Mouse (Mus musculus) G1E (cell line): ENCODE results near the gene Cemip.

Experiments
- CTCF ChIP-seq: IDR thresholded peaks from 2 replicates; pipeline ENCODE4 v1.5.1; 2012; ENCODE audit warnings: low read depth, low read length, inconsistent platforms, mixed read lengths
- GATA1 ChIP-seq: IDR thresholded peaks from 2 replicates; pipeline ENCODE4 v1.6.1; 2012; ENCODE audit warnings: borderline replicate concordance, low read length, inconsistent platforms, mixed read lengths
- GATA2 ChIP-seq: IDR thresholded peaks from 2 replicates; pipeline ENCODE4 v1.6.1; 2012; ENCODE audit warnings: low read depth, low read length, inconsistent platforms, borderline replicate concordance
- POLR2AphosphoS5 ChIP-seq: IDR thresholded peaks from 2 replicates; pipeline ENCODE4 v1.6.1; 2012; ENCODE audit warnings: low read depth, low read length, inconsistent platforms; ENCODE audit not compliant: insufficient replicate concordance
- TAL1 ChIP-seq: conservative IDR thresholded peaks from 2 replicates; pipeline ENCODE4 v1.6.1; 2012; ENCODE audit warnings: low read depth, low read length, inconsistent platforms, mixed read lengths

DNA sequence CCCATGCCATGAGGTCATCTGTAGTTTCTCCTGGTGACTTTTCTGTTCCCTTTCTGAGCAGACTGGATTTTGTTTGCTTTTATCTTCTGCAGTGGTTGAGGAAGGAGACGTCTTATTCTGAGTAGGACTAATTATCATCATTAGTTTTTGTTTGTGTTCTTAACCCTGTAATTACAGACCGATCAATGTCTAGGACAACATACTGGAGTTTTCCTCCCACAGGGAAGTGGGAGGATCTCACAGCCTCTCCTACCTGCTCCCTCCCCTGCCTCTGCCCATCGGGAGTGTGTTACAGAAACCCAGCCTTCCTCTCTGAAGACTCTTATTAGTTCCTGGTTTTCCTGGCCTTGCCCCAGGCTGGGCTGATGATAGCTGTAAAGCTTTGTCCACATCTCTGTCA, 164.7 kb downstream of the Cemip start:
- TF ChIP-seq TAL1 (no peak), POLR2AphosphoS5 (no peak), CTCF (no peak), GATA1 (no peak), GATA2 (no peak)
